Comparison of ENCODE assay signal across 10 mouse cellular contexts in genomic region chr9:40350640-40351039, GRCm38 (mm10).
A peak's percentile ranks its signal among the peaks of the same experiment; 100 is the strongest.
DNase-seq lines count a peak whose midpoint lies in the region; ATAC-seq and TF ChIP-seq lines count a peak whose summit lies in the region.
"Had no signal": no experiment of that assay in that cellular context is flagged by ENCODE, and none has a peak within 500 bp of the region (broad histone marks: within the 10 kb centered on the region; RNA-seq: fewer than 3 reads in every experiment).

No protein-coding gene starts in this region.

- H3K27me3 ChIP-seq in midbrain, embryonic 10.5 days (ENCODE audit: low read depth, poor library complexity, severe bottlenecking): no peaks in the 10 kb centered on the region
- no peaks in the 10 kb centered on the region for H3K27me3 ChIP-seq in midbrain, embryonic 16.5 days (ENCODE audit: control insufficient read depth, insufficient read depth, low read depth, low read length)
- no peaks in the 10 kb centered on the region for H3K27me3 ChIP-seq in limb, embryonic 14.5 days (ENCODE audit: control insufficient read depth, insufficient read depth, low read length)
- H3K27me3 ChIP-seq: heart, embryonic 15.5 days had no signal

- 25% methylated on average over 7 of the region's 7 CpGs for WGBS in midbrain, embryonic 10.5 days
- WGBS in midbrain, embryonic 16.5 days: 17% methylated on average over 7 of the region's 7 CpGs
- WGBS in limb, embryonic 14.5 days: 26% methylated on average over 7 of the region's 7 CpGs

- H3K36me3 ChIP-seq in midbrain, embryonic 10.5 days: no peaks in the 10 kb centered on the region
- no peaks in the 10 kb centered on the region for H3K36me3 ChIP-seq in midbrain, embryonic 16.5 days (ENCODE audit: control insufficient read depth, insufficient read depth, low read length)
- no peaks in the 10 kb centered on the region for H3K36me3 ChIP-seq in limb, embryonic 14.5 days (ENCODE audit: control insufficient read depth, insufficient read depth, low read length)
- H3K36me3 ChIP-seq: heart, embryonic 15.5 days had no signal

- no peak for TF ChIP-seq POLR2A in limb, embryonic 14.5 days (IDR thresholded peaks at IDR 0.05; ENCODE audit: borderline replicate concordance, extremely low read depth, insufficient read depth, insufficient read length)

- H3K4me3 ChIP-seq in midbrain, embryonic 10.5 days: no peak overlapping the region
- H3K4me3 ChIP-seq in midbrain, embryonic 16.5 days (ENCODE audit: low read depth, low read length): no peak overlapping the region
- H3K4me3 ChIP-seq in limb, embryonic 14.5 days (replicated peaks; ENCODE audit: low read length): no peak overlapping the region
- H3K4me3 ChIP-seq: heart, embryonic 15.5 days; myocyte had no signal

- no peak overlapping the region for H3K4me2 ChIP-seq in midbrain, embryonic 16.5 days (ENCODE audit: low read length)
- H3K4me2 ChIP-seq in limb, embryonic 14.5 days (replicated peaks; ENCODE audit: low read depth, low read length, severe bottlenecking): no peak overlapping the region
- H3K4me2 ChIP-seq: heart, embryonic 15.5 days had no signal

- H3K9ac ChIP-seq in midbrain, embryonic 16.5 days (ENCODE audit: low read depth, low read length): no peak overlapping the region
- H3K9ac ChIP-seq in limb, embryonic 14.5 days (ENCODE audit: low read depth, low read length, severe bottlenecking): no peak overlapping the region
- H3K9ac ChIP-seq: heart, embryonic 15.5 days had no signal

- no peak for ATAC-seq in midbrain, embryonic 16.5 days
- no peak for ATAC-seq in limb, embryonic 14.5 days (ENCODE audit: low FRiP score, low read depth)

- DNase-seq in adrenal gland, postnatal 14 days: peak; percentile 66
- no peak for DNase-seq in adrenal gland, adult 18-20 months (ENCODE audit: low spot score in 2 of 2)
- peak; percentile 38 for DNase-seq in midbrain, embryonic 10.5 days (ENCODE audit: low spot score)
- DNase-seq in c-Kit-positive CD71-positive TER-119-negative erythroid progenitor cells, embryonic 14.5 days (ENCODE audit: low read depth): peak; percentile 16
- DNase-seq in heart, postnatal 4 days: peak; percentile 43
- peak; percentile 39 for DNase-seq in limb, embryonic 14.5 days (ENCODE audit: low spot score)
- peak; percentile 39 for DNase-seq in thymus, postnatal 4 days

- H3K27ac ChIP-seq in midbrain, embryonic 10.5 days (replicated peaks): no peak overlapping the region
- no peak overlapping the region for H3K27ac ChIP-seq in midbrain, embryonic 16.5 days (ENCODE audit: low read length)
- no peak overlapping the region for H3K27ac ChIP-seq in limb, embryonic 14.5 days (replicated peaks; ENCODE audit: low read depth, low read length)
- H3K27ac ChIP-seq: heart, embryonic 15.5 days had no signal

- H3K4me1 ChIP-seq in midbrain, embryonic 10.5 days: peaks cover 17% of the 10 kb centered on the region
- H3K4me1 ChIP-seq in midbrain, embryonic 16.5 days (ENCODE audit: control insufficient read depth, insufficient read depth, low read length): peaks cover 4% of the 10 kb centered on the region; the same call in 1 of the 2 replicates
- peaks cover 5% of the 10 kb centered on the region; the same call in 1 of the 2 replicates for H3K4me1 ChIP-seq in limb, embryonic 14.5 days (ENCODE audit: control insufficient read depth, insufficient read depth, low read length)

- no peaks in the 10 kb centered on the region for H3K9me3 ChIP-seq in midbrain, embryonic 10.5 days (replicated peaks)
- H3K9me3 ChIP-seq in midbrain, embryonic 16.5 days (replicated peaks; ENCODE audit: control insufficient read depth, low read length, poor library complexity, severe bottlenecking): no peaks in the 10 kb centered on the region
- H3K9me3 ChIP-seq in limb, embryonic 14.5 days (ENCODE audit: control insufficient read depth, low read length): no peaks in the 10 kb centered on the region
- H3K9me3 ChIP-seq: heart, embryonic 15.5 days had no signal

Comparison
In these comparisons a context has a peak if more than half of its experiments do, and no peak if none do; other contexts are left out.
1. DNase-seq: peak in adrenal gland, postnatal 14 days (single experiment), midbrain, embryonic 10.5 days (single experiment), c-Kit-positive CD71-positive TER-119-negative erythroid progenitor cells, embryonic 14.5 days (single experiment), heart, postnatal 4 days (single experiment), limb, embryonic 14.5 days (single experiment) and thymus, postnatal 4 days (single experiment); none in adrenal gland, adult 18-20 months (0 of 2).